Mouse (Mus musculus): Measurements from ENCODE around the gene Nudt14. TPM values are rescaled to one million over a fixed set of nuclear protein-coding genes. Genes with fewer than 3 reads are reported as not detected.

Gene Nudt14
- polyA plus RNA-seq, 1 experiment from 2014 or later, result 104 TPM

GRCm38 (mm10) chr12:112969616-112970015 is 27.7 kb upstream of the Nudt14 start:
- no peak for ATAC-seq (ENCODE audit: low FRiP score, low TSS enrichment)
- H3K4me3 ChIP-seq (ENCODE audit: low read length), result no peak overlapping the region
- H3K27ac ChIP-seq (ENCODE audit: low read length), result peak overlapping the region; percentile 22
- no peaks in the 10 kb centered on the region for H3K9me3 ChIP-seq (ENCODE audit: low read length)
- peaks cover 84% of the 10 kb centered on the region for H3K36me3 ChIP-seq (ENCODE audit: insufficient read depth, low read length)
- WGBS, result 83% methylated on average over 6 of the region's 6 CpGs
- H3K9ac ChIP-seq (replicated peaks; ENCODE audit: low read length), result no peak overlapping the region
- H3K4me1 ChIP-seq (ENCODE audit: insufficient read depth, low read length), result peaks cover 13% of the 10 kb centered on the region
- no peak overlapping the region for H3K4me2 ChIP-seq (replicated peaks; ENCODE audit: low read depth, low read length)
- H3K27me3 ChIP-seq (ENCODE audit: insufficient read depth, low read length), result no peaks in the 10 kb centered on the region

GRCm38 (mm10) chr12:112968943-112969342 is 27.0 kb upstream of the Nudt14 start:
- peak; percentile 88 for ATAC-seq (ENCODE audit: low FRiP score, low TSS enrichment)
- peak overlapping the region; percentile 7; the same call in 1 of the 2 replicates for H3K27ac ChIP-seq (ENCODE audit: low read length)
- 23% methylated on average over 8 of the region's 8 CpGs for WGBS

GRCm38 (mm10) chr12:112965783-112966182 is 23.9 kb upstream of the Nudt14 start:
- Histone ChIP-seq H3K9me3 (ENCODE audit: low read length) (no peaks in the 10 kb centered on the region), H3K27me3 (ENCODE audit: insufficient read depth, low read length) (no peaks in the 10 kb centered on the region), H3K4me3 (ENCODE audit: low read length) (no peak overlapping the region), H3K36me3 (ENCODE audit: insufficient read depth, low read length) (peaks cover 91% of the 10 kb centered on the region), H3K4me2 (replicated peaks; ENCODE audit: low read depth, low read length) (no peak overlapping the region), H3K27ac (ENCODE audit: low read length) (no peak overlapping the region), H3K9ac (replicated peaks; ENCODE audit: low read length) (no peak overlapping the region), H3K4me1 (ENCODE audit: insufficient read depth, low read length) (peaks cover 13% of the 10 kb centered on the region)
- 94% methylated on average over 13 of the region's 13 CpGs for WGBS
- no peak for ATAC-seq (ENCODE audit: low FRiP score, low TSS enrichment)

More at GRCm38 (mm10) chr12:112968943-112969342, 27.0 kb upstream of the Nudt14 start:
- H3K9ac ChIP-seq (replicated peaks; ENCODE audit: low read length), result no peak overlapping the region
- H3K9me3 ChIP-seq (ENCODE audit: low read length), result no peaks in the 10 kb centered on the region
- H3K36me3 ChIP-seq (ENCODE audit: insufficient read depth, low read length), result peaks cover 89% of the 10 kb centered on the region
- H3K4me2 ChIP-seq (replicated peaks; ENCODE audit: low read depth, low read length), result no peak overlapping the region
- H3K27me3 ChIP-seq (ENCODE audit: insufficient read depth, low read length), result no peaks in the 10 kb centered on the region
- H3K4me3 ChIP-seq (ENCODE audit: low read length), result no peak overlapping the region
- peaks cover 13% of the 10 kb centered on the region for H3K4me1 ChIP-seq (ENCODE audit: insufficient read depth, low read length)

- 64% methylated on average over 5 of the region's 5 CpGs for WGBS
These were observed 19.9 kb upstream of the Nudt14 start for GRCm38 (mm10) chr12:112961872-112962271.

GRCm38 (mm10) chr12:112961428-112961827 is 19.5 kb upstream of the Nudt14 start:
- no peak overlapping the region for H3K4me2 ChIP-seq (replicated peaks; ENCODE audit: low read depth, low read length)
- peaks cover 69% of the 10 kb centered on the region for H3K36me3 ChIP-seq (ENCODE audit: insufficient read depth, low read length)
- no peak overlapping the region for H3K9ac ChIP-seq (replicated peaks; ENCODE audit: low read length)
- H3K4me1 ChIP-seq (ENCODE audit: insufficient read depth, low read length), result no peaks in the 10 kb centered on the region
- H3K4me3 ChIP-seq (ENCODE audit: low read length), result no peak overlapping the region
- 79% methylated on average over 7 of the region's 7 CpGs for WGBS
- no peaks in the 10 kb centered on the region for H3K27me3 ChIP-seq (ENCODE audit: insufficient read depth, low read length)
- H3K9me3 ChIP-seq (ENCODE audit: low read length), result no peaks in the 10 kb centered on the region
- no peak overlapping the region for H3K27ac ChIP-seq (ENCODE audit: low read length)
- no peak for ATAC-seq (ENCODE audit: low FRiP score, low TSS enrichment)

More at GRCm38 (mm10) chr12:112961872-112962271, 19.9 kb upstream of the Nudt14 start:
- no peaks in the 10 kb centered on the region for H3K4me1 ChIP-seq (ENCODE audit: insufficient read depth, low read length)
- no peak overlapping the region for H3K4me3 ChIP-seq (ENCODE audit: low read length)
- H3K4me2 ChIP-seq (replicated peaks; ENCODE audit: low read depth, low read length), result no peak overlapping the region
- peaks cover 73% of the 10 kb centered on the region for H3K36me3 ChIP-seq (ENCODE audit: insufficient read depth, low read length)
- H3K27ac ChIP-seq (ENCODE audit: low read length), result no peak overlapping the region
- ATAC-seq (ENCODE audit: low FRiP score, low TSS enrichment), result no peak
- H3K27me3 ChIP-seq (ENCODE audit: insufficient read depth, low read length), result no peaks in the 10 kb centered on the region
- H3K9ac ChIP-seq (replicated peaks; ENCODE audit: low read length), result no peak overlapping the region
- no peaks in the 10 kb centered on the region for H3K9me3 ChIP-seq (ENCODE audit: low read length)

GRCm38 (mm10) chr12:112959421-112959820 is 17.5 kb upstream of the Nudt14 start:
- Histone ChIP-seq H3K4me1 (ENCODE audit: insufficient read depth, low read length) (no peaks in the 10 kb centered on the region), H3K9me3 (ENCODE audit: low read length) (no peaks in the 10 kb centered on the region), H3K4me2 (replicated peaks; ENCODE audit: low read depth, low read length) (no peak overlapping the region), H3K36me3 (ENCODE audit: insufficient read depth, low read length) (peaks cover 51% of the 10 kb centered on the region), H3K27ac (ENCODE audit: low read length) (no peak overlapping the region), H3K27me3 (ENCODE audit: insufficient read depth, low read length) (no peaks in the 10 kb centered on the region), H3K4me3 (ENCODE audit: low read length) (no peak overlapping the region), H3K9ac (replicated peaks; ENCODE audit: low read length) (no peak overlapping the region)
- 88% methylated on average over 8 of the region's 8 CpGs for WGBS
- no peak for ATAC-seq (ENCODE audit: low FRiP score, low TSS enrichment)

- ATAC-seq (ENCODE audit: low FRiP score, low TSS enrichment), result no peak
- 38% methylated on average over 4 of the region's 4 CpGs for WGBS
- Histone ChIP-seq H3K27ac (ENCODE audit: low read length) (no peak overlapping the region), H3K27me3 (ENCODE audit: insufficient read depth, low read length) (no peaks in the 10 kb centered on the region), H3K36me3 (ENCODE audit: insufficient read depth, low read length) (peaks cover 40% of the 10 kb centered on the region), H3K4me3 (ENCODE audit: low read length) (no peak overlapping the region), H3K9ac (replicated peaks; ENCODE audit: low read length) (no peak overlapping the region), H3K4me1 (ENCODE audit: insufficient read depth, low read length) (no peaks in the 10 kb centered on the region), H3K9me3 (ENCODE audit: low read length) (no peaks in the 10 kb centered on the region), H3K4me2 (replicated peaks; ENCODE audit: low read depth, low read length) (no peak overlapping the region)
These were observed 16.4 kb upstream of the Nudt14 start for GRCm38 (mm10) chr12:112958303-112958702.

GRCm38 (mm10) chr12:112955800-112956199 is 13.9 kb upstream of the Nudt14 start:
- Histone ChIP-seq H3K4me3 (ENCODE audit: low read length) (no peak overlapping the region), H3K9ac (replicated peaks; ENCODE audit: low read length) (no peak overlapping the region), H3K36me3 (ENCODE audit: insufficient read depth, low read length) (peaks cover 16% of the 10 kb centered on the region), H3K4me2 (replicated peaks; ENCODE audit: low read depth, low read length) (no peak overlapping the region), H3K27ac (ENCODE audit: low read length) (no peak overlapping the region), H3K9me3 (ENCODE audit: low read length) (no peaks in the 10 kb centered on the region), H3K4me1 (ENCODE audit: insufficient read depth, low read length) (peaks cover 24% of the 10 kb centered on the region), H3K27me3 (ENCODE audit: insufficient read depth, low read length) (no peaks in the 10 kb centered on the region)
- ATAC-seq (ENCODE audit: low FRiP score, low TSS enrichment), result peak; percentile 18; the same call in 1 of the 2 replicates
- WGBS, result 31% methylated on average over 4 of the region's 4 CpGs

GRCm38 (mm10) chr12:112952926-112953565 is 11.1 kb upstream of the Nudt14 start:
- H3K27ac ChIP-seq (ENCODE audit: low read length), result peak overlapping the region; percentile 43; the same call in 1 of the 2 replicates
- no peaks in the 10 kb centered on the region for H3K27me3 ChIP-seq (ENCODE audit: insufficient read depth, low read length)
- ATAC-seq (ENCODE audit: low FRiP score, low TSS enrichment), result no peak
- no peak overlapping the region for H3K4me3 ChIP-seq (ENCODE audit: low read length)
- no peak overlapping the region for H3K9ac ChIP-seq (replicated peaks; ENCODE audit: low read length)
- peaks cover 37% of the 10 kb centered on the region for H3K4me1 ChIP-seq (ENCODE audit: insufficient read depth, low read length)
- no peak overlapping the region for H3K4me2 ChIP-seq (replicated peaks; ENCODE audit: low read depth, low read length)
- no peaks in the 10 kb centered on the region for H3K9me3 ChIP-seq (ENCODE audit: low read length)
- 78% methylated on average over 3 of the region's 3 CpGs for WGBS
- H3K36me3 ChIP-seq (ENCODE audit: insufficient read depth, low read length), result 0 out of 2 replicates have a peak, but pooled peaks cover 2% of the 10 kb centered on the region

GRCm38 (mm10) chr12:112952433-112952832 is 10.5 kb upstream of the Nudt14 start:
- peaks cover 39% of the 10 kb centered on the region for H3K4me1 ChIP-seq (ENCODE audit: insufficient read depth, low read length)
- H3K9ac ChIP-seq (replicated peaks; ENCODE audit: low read length), result 0 out of 2 replicates have a peak overlapping the region, but pooled peaks have one; percentile 13
- H3K4me2 ChIP-seq (replicated peaks; ENCODE audit: low read depth, low read length), result no peak overlapping the region
- no peaks in the 10 kb centered on the region for H3K27me3 ChIP-seq (ENCODE audit: insufficient read depth, low read length)
- 0 out of 2 replicates have a peak, but pooled peaks cover 2% of the 10 kb centered on the region for H3K36me3 ChIP-seq (ENCODE audit: insufficient read depth, low read length)
- H3K9me3 ChIP-seq (ENCODE audit: low read length), result no peaks in the 10 kb centered on the region
- no peak overlapping the region for H3K4me3 ChIP-seq (ENCODE audit: low read length)
- 25% methylated on average over 8 of the region's 8 CpGs for WGBS
- no peak for ATAC-seq (ENCODE audit: low FRiP score, low TSS enrichment)
- H3K27ac ChIP-seq (ENCODE audit: low read length), result peak overlapping the region; percentile 43; the same call in 1 of the 2 replicates
